Mouse (Mus musculus) midbrain, embryonic 12.5 days (tissue): ENCODE data around the gene Cflar. TPM values are rescaled to one million over a fixed set of nuclear protein-coding genes. Genes with fewer than 3 reads are reported as not detected.
"Not testable (repeated sequence)": the region's sequence is repeated elsewhere in the genome, so short reads cannot be mapped to it uniquely, and the experiment has no call there.

Source experiments
- ATAC-seq: fragments of 200-750 bp; cut with Nextera tagmentation; 2 replicates; pipeline ENCODE4 v1.8.0; 2017; ENCODE audit warnings: low read depth, moderate TSS enrichment, moderate library complexity; ENCODE audit not compliant: low FRiP score
- H3K27ac ChIP-seq: fragments of 300-500 bp; sonication (generic); replicated peaks from 2 replicates; pipeline ENCODE4 v1.5.1; 2016; ENCODE audit warnings: mild to moderate bottlenecking
- H3K27me3 ChIP-seq: fragments of 300-500 bp; sonication (generic); 2 replicates; pipeline ENCODE4 v1.6.1; 2016; ENCODE audit warnings: mild to moderate bottlenecking
- H3K36me3 ChIP-seq: fragments of 300-500 bp; sonication (generic); 2 replicates; pipeline ENCODE4 v1.6.1; 2016
- H3K4me1 ChIP-seq: fragments of 300-500 bp; sonication (generic); 2 replicates; pipeline ENCODE4 v1.6.1; 2016
- H3K4me2 ChIP-seq: fragments of 300-500 bp; sonication (generic); replicated peaks from 2 replicates; pipeline ENCODE4 v1.6.1; 2016; ENCODE audit warnings: mild to moderate bottlenecking, moderate library complexity
- H3K4me3 ChIP-seq: fragments of 300-500 bp; sonication (generic); 2 replicates; pipeline ENCODE4 v1.5.1; 2016; ENCODE audit warnings: mild to moderate bottlenecking
- H3K9ac ChIP-seq: fragments of 300-500 bp; sonication (generic); replicated peaks from 2 replicates; pipeline ENCODE4 v1.6.1; 2016; ENCODE audit warnings: mild to moderate bottlenecking, moderate library complexity
- H3K9me3 ChIP-seq: fragments of 300-500 bp; sonication (generic); 2 replicates; pipeline ENCODE4 v1.6.1; 2016; ENCODE audit warnings: mild to moderate bottlenecking
- WGBS: fragments of 180-500 bp; shearing (Covaris S2); methylation state at CpG from one replicate; pipeline ENCODE4 v1.1.7; 2016; 5-methylcytosine and 5-hydroxymethylcytosine counted together
- polyA plus RNA-seq: library from polyadenylated mRNA; unstranded; fragments of >200 nt; fragmentation: Nextera tagmentation; extraction: Ambion mirVana; gene quantifications from 2 replicates; pipeline ENCODE4 v1.2.1, GENCODE M21; 2016

Gene Cflar
- polyA plus RNA-seq, 1 experiment from 2014 or later, result 26.4 TPM

GRCm38 (mm10) chr1:58742571-58743021 is 31.3 kb downstream of the Cflar start:
- Histone ChIP-seq H3K4me2 (no peak overlapping the region), H3K9me3 (no peaks in the 10 kb centered on the region), H3K27ac (no peak overlapping the region), H3K4me1 (no peaks in the 10 kb centered on the region), H3K9ac (no peak overlapping the region), H3K36me3 (peaks cover 37% of the 10 kb centered on the region), H3K27me3 (no peaks in the 10 kb centered on the region), H3K4me3 (no peak overlapping the region)
- no peak for ATAC-seq
- WGBS, result 82% methylated on average over 5 of the region's 5 CpGs

- Histone ChIP-seq H3K9me3 (no peaks in the 10 kb centered on the region), H3K4me2 (no peak overlapping the region), H3K27ac (no peak overlapping the region), H3K4me3 (no peak overlapping the region), H3K27me3 (no peaks in the 10 kb centered on the region), H3K9ac (no peak overlapping the region), H3K36me3 (peaks cover 37% of the 10 kb centered on the region), H3K4me1 (no peaks in the 10 kb centered on the region)
- no peak for ATAC-seq
- 94% methylated on average over 6 of the region's 6 CpGs for WGBS
Observed at GRCm38 (mm10) chr1:58743252-58743651, 31.9 kb downstream of the Cflar start.

- Histone ChIP-seq H3K9me3 (no peaks in the 10 kb centered on the region), H3K27ac (no peak overlapping the region), H3K4me1 (no peaks in the 10 kb centered on the region), H3K27me3 (no peaks in the 10 kb centered on the region), H3K36me3 (peaks cover 36% of the 10 kb centered on the region), H3K9ac (no peak overlapping the region), H3K4me3 (no peak overlapping the region), H3K4me2 (no peak overlapping the region)
- WGBS, result 92% methylated on average over 7 of the region's 7 CpGs
- no peak for ATAC-seq
Observed at GRCm38 (mm10) chr1:58744645-58745044, 33.3 kb downstream of the Cflar start.

GRCm38 (mm10) chr1:58746880-58747279 is 35.6 kb downstream of the Cflar start:
- Histone ChIP-seq H3K4me3 (no peak overlapping the region), H3K27me3 (no peaks in the 10 kb centered on the region), H3K9ac (no peak overlapping the region), H3K4me1 (no peaks in the 10 kb centered on the region), H3K9me3 (no peaks in the 10 kb centered on the region), H3K4me2 (no peak overlapping the region), H3K27ac (no peak overlapping the region), H3K36me3 (peaks cover 20% of the 10 kb centered on the region)
- 67% methylated on average over 9 of the region's 9 CpGs for WGBS
- no peak for ATAC-seq

- WGBS, result 97% methylated on average over 3 of the region's 3 CpGs
Observed at GRCm38 (mm10) chr1:58759451-58759850, 48.1 kb downstream of the Cflar start.

GRCm38 (mm10) chr1:58760581-58760980 is 49.3 kb downstream of the Cflar start:
- WGBS, result 83% methylated on average over 1 of the region's 1 CpGs
- H3K9me3 ChIP-seq, result no peaks in the 10 kb centered on the region
- no peaks in the 10 kb centered on the region for H3K27me3 ChIP-seq
- no peak for ATAC-seq
- H3K4me3 ChIP-seq, result no peak overlapping the region
- no peak overlapping the region for H3K9ac ChIP-seq
- H3K27ac ChIP-seq, result no peak overlapping the region
- no peaks in the 10 kb centered on the region; the same call in 1 of the 2 replicates for H3K4me1 ChIP-seq
- H3K36me3 ChIP-seq, result 0 out of 2 replicates have a peak, but pooled peaks cover 3% of the 10 kb centered on the region
- no peak overlapping the region for H3K4me2 ChIP-seq

More at GRCm38 (mm10) chr1:58759451-58759850, 48.1 kb downstream of the Cflar start:
- no peaks in the 10 kb centered on the region for H3K27me3 ChIP-seq
- H3K27ac ChIP-seq, result no peak overlapping the region
- H3K9ac ChIP-seq, result no peak overlapping the region
- no peak for ATAC-seq
- peaks cover 10% of the 10 kb centered on the region for H3K36me3 ChIP-seq
- H3K4me3 ChIP-seq, result no peak overlapping the region
- no peak overlapping the region for H3K4me2 ChIP-seq
- H3K4me1 ChIP-seq, result no peaks in the 10 kb centered on the region; the same call in 1 of the 2 replicates
- no peaks in the 10 kb centered on the region for H3K9me3 ChIP-seq

- 61% methylated on average over 5 of the region's 5 CpGs for WGBS
- H3K9me3 ChIP-seq, H3K27ac ChIP-seq, H3K36me3 ChIP-seq, H3K4me3 ChIP-seq, ATAC-seq, H3K27me3 ChIP-seq, H3K4me1 ChIP-seq, H3K9ac ChIP-seq, H3K4me2 ChIP-seq: not testable (repeated sequence)
Observed at GRCm38 (mm10) chr1:58761391-58762275, 50.3 kb downstream of the Cflar start.

GRCm38 (mm10) chr1:58762576-58762975 is 51.3 kb downstream of the Cflar start:
- Histone ChIP-seq H3K36me3 (no peaks in the 10 kb centered on the region), H3K9ac (no peak overlapping the region), H3K4me1 (no peaks in the 10 kb centered on the region; the same call in 1 of the 2 replicates), H3K27me3 (no peaks in the 10 kb centered on the region), H3K4me2 (no peak overlapping the region), H3K4me3 (no peak overlapping the region), H3K27ac (no peak overlapping the region), H3K9me3 (no peaks in the 10 kb centered on the region)
- WGBS, result 77% methylated on average over 5 of the region's 5 CpGs
- no peak for ATAC-seq

- H3K27ac ChIP-seq, H3K9me3 ChIP-seq, H3K36me3 ChIP-seq, H3K27me3 ChIP-seq, H3K9ac ChIP-seq, H3K4me1 ChIP-seq, H3K4me3 ChIP-seq, H3K4me2 ChIP-seq, ATAC-seq: not testable (repeated sequence)
- 73% methylated on average over 4 of the region's 4 CpGs for WGBS
Observed at GRCm38 (mm10) chr1:58766446-58766845, 55.1 kb downstream of the Cflar start.

GRCm38 (mm10) chr1:58769136-58769535 is 57.8 kb downstream of the Cflar start:
- Histone ChIP-seq H3K4me2 (no peak overlapping the region), H3K27me3 (no peaks in the 10 kb centered on the region), H3K36me3 (no peaks in the 10 kb centered on the region), H3K4me1 (no peaks in the 10 kb centered on the region), H3K9ac (no peak overlapping the region), H3K27ac (no peak overlapping the region), H3K4me3 (no peak overlapping the region), H3K9me3 (no peaks in the 10 kb centered on the region)
- ATAC-seq, result no peak

GRCm38 (mm10) chr1:58769701-58770100 is 58.4 kb downstream of the Cflar start:
- no peaks in the 10 kb centered on the region for H3K36me3 ChIP-seq
- H3K4me3 ChIP-seq, result no peak overlapping the region
- 62% methylated on average over 9 of the region's 9 CpGs for WGBS

GRCm38 (mm10) chr1:58770111-58770720 is 58.9 kb downstream of the Cflar start:
- H3K9me3 ChIP-seq, result no peaks in the 10 kb centered on the region
- no peaks in the 10 kb centered on the region for H3K4me1 ChIP-seq
- no peak overlapping the region for H3K27ac ChIP-seq
- ATAC-seq, result no peak
- no peaks in the 10 kb centered on the region for H3K27me3 ChIP-seq
- 29% methylated on average over 7 of the region's 7 CpGs for WGBS
- no peak overlapping the region for H3K4me2 ChIP-seq
- H3K36me3 ChIP-seq, result no peaks in the 10 kb centered on the region
- H3K4me3 ChIP-seq, result no peak overlapping the region
- no peak overlapping the region for H3K9ac ChIP-seq

More at GRCm38 (mm10) chr1:58769701-58770100, 58.4 kb downstream of the Cflar start:
- H3K27me3 ChIP-seq, result no peaks in the 10 kb centered on the region
- no peaks in the 10 kb centered on the region for H3K4me1 ChIP-seq
- H3K4me2 ChIP-seq, result no peak overlapping the region
- no peak overlapping the region for H3K27ac ChIP-seq
- no peaks in the 10 kb centered on the region for H3K9me3 ChIP-seq
- no peak for ATAC-seq
- no peak overlapping the region for H3K9ac ChIP-seq
